Mouse (Mus musculus): ENCODE measurements around the gene Ccnd3. TPM values are rescaled to one million over a fixed set of nuclear protein-coding genes. Genes with fewer than 3 reads are reported as not detected.

Ccnd3 gene
- total and polyA plus RNA-seq, 2 experiments from 2014 or later: 42.6 to 54.0 TPM

- 80% methylated on average over 7 of the region's 7 CpGs for WGBS
- Histone ChIP-seq H3K9ac (no peak overlapping the region), H3K9me3 (ENCODE audit: low read length) (no peaks in the 10 kb centered on the region), H3K4me1 (ENCODE audit: insufficient read depth) (peaks cover 11% of the 10 kb centered on the region), H3K4me3 (ENCODE audit: low read depth, low read length) (no peak overlapping the region), H3K27ac (ENCODE audit: low read depth, low read length) (no peak overlapping the region), H3K4me2 (ENCODE audit: low read depth) (no peak overlapping the region), H3K27me3 (ENCODE audit: insufficient read depth, low read length) (no peaks in the 10 kb centered on the region), H3K36me3 (ENCODE audit: insufficient read depth) (peaks cover 11% of the 10 kb centered on the region; the same call in 1 of the 2 replicates)
- DNase-seq (no peak), ATAC-seq (no peak)
- TF ChIP-seq CTCF (IDR thresholded peaks at IDR 0.05; ENCODE audit: low read depth): no peak
Observed at GRCm38 (mm10) chr17:47633999-47634770, 129.3 kb downstream of the Ccnd3 start.

- WGBS: 88% methylated on average over 2 of the region's 2 CpGs
- H3K27me3 ChIP-seq (ENCODE audit: insufficient read depth, low read length): no peaks in the 10 kb centered on the region
- no peak for ATAC-seq
- DNase-seq: no peak
- TF ChIP-seq CTCF (IDR thresholded peaks at IDR 0.05; ENCODE audit: low read depth): 0 out of 2 replicates have a peak, but pooled peaks have one; percentile 19
- H3K36me3 ChIP-seq (ENCODE audit: insufficient read depth): no peaks in the 10 kb centered on the region
- H3K4me1 ChIP-seq (ENCODE audit: insufficient read depth): no peaks in the 10 kb centered on the region
- H3K4me3 ChIP-seq (ENCODE audit: low read depth, low read length): no peak overlapping the region
- no peaks in the 10 kb centered on the region for H3K9me3 ChIP-seq (ENCODE audit: low read length)
- no peak overlapping the region for H3K9ac ChIP-seq
- H3K4me2 ChIP-seq (ENCODE audit: low read depth): no peak overlapping the region
- no peak overlapping the region for H3K27ac ChIP-seq (ENCODE audit: low read depth, low read length)
Observed at GRCm38 (mm10) chr17:47642992-47643391, 138.1 kb downstream of the Ccnd3 start.

- 85% methylated on average over 1 of the region's 1 CpGs for WGBS
- DNase-seq (peak; percentile 60), ATAC-seq (no peak; the same call in 1 of the 2 replicates)
- TF ChIP-seq CTCF (IDR thresholded peaks at IDR 0.05; ENCODE audit: low read depth): peak; percentile 70
- Histone ChIP-seq H3K36me3 (ENCODE audit: insufficient read depth) (peaks cover 12% of the 10 kb centered on the region; the same call in 1 of the 2 replicates), H3K4me3 (ENCODE audit: low read depth, low read length) (no peak overlapping the region), H3K27me3 (ENCODE audit: insufficient read depth, low read length) (no peaks in the 10 kb centered on the region), H3K4me2 (ENCODE audit: low read depth) (no peak overlapping the region), H3K9ac (no peak overlapping the region), H3K27ac (ENCODE audit: low read depth, low read length) (no peak overlapping the region), H3K9me3 (ENCODE audit: low read length) (no peaks in the 10 kb centered on the region), H3K4me1 (ENCODE audit: insufficient read depth) (no peaks in the 10 kb centered on the region)
Observed at GRCm38 (mm10) chr17:47646683-47647082, 141.8 kb downstream of the Ccnd3 start.

- no peak overlapping the region for H3K27ac ChIP-seq (ENCODE audit: low read depth, low read length)
- no peaks in the 10 kb centered on the region for H3K27me3 ChIP-seq (ENCODE audit: insufficient read depth, low read length)
- H3K36me3 ChIP-seq (ENCODE audit: insufficient read depth): peaks cover 12% of the 10 kb centered on the region; the same call in 1 of the 2 replicates
- DNase-seq (no peak), ATAC-seq (no peak)
- 33% methylated on average over 4 of the region's 4 CpGs for WGBS
- no peaks in the 10 kb centered on the region for H3K4me1 ChIP-seq (ENCODE audit: insufficient read depth)
- no peak overlapping the region for H3K4me2 ChIP-seq (ENCODE audit: low read depth)
- no peak overlapping the region for H3K4me3 ChIP-seq (ENCODE audit: low read depth, low read length)
- no peak overlapping the region for H3K9ac ChIP-seq
- H3K9me3 ChIP-seq (ENCODE audit: low read length): no peaks in the 10 kb centered on the region
- TF ChIP-seq CTCF (IDR thresholded peaks at IDR 0.05; ENCODE audit: low read depth): no peak
Observed at GRCm38 (mm10) chr17:47648966-47649365, 144.1 kb downstream of the Ccnd3 start.

Other genes starting within 250 kb of the Ccnd3 start
- gene Mrps10, start 136.2 kb upstream of the Ccnd3 start, total RNA-seq (2014; rRNA removed): 28.6 and 42.4 TPM in 2 replicates
- gene Mrps10, start 136.2 kb upstream of the Ccnd3 start, polyA plus RNA-seq (2015; fragmentation: Nextera tagmentation; extraction: Ambion mirVana): 75.0 and 83.5 TPM in 2 replicates
- gene Guca1b, start 119.7 kb upstream of the Ccnd3 start, total RNA-seq (2014; rRNA removed): 0.15 and 0.33 TPM in 2 replicates
- gene Guca1b, start 119.7 kb upstream of the Ccnd3 start, polyA plus RNA-seq (2015; fragmentation: Nextera tagmentation; extraction: Ambion mirVana): 0.18 TPM in 1 of 2 replicates, not detected in the other
- 0.23 TPM in 1 of 2 replicates, not detected in the other for gene Guca1a, start 104.5 kb upstream of the Ccnd3 start, total RNA-seq (2014; rRNA removed)
- 0.33 and 0.59 TPM in 2 replicates for gene Guca1a, start 104.5 kb upstream of the Ccnd3 start, polyA plus RNA-seq (2015; fragmentation: Nextera tagmentation; extraction: Ambion mirVana)
- 0.05 and 0.08 TPM in 2 replicates for gene AI661453, start 68.4 kb upstream of the Ccnd3 start, total RNA-seq (2014; rRNA removed)
- 0.22 TPM in 1 of 2 replicates, not detected in the other for gene AI661453, start 68.4 kb upstream of the Ccnd3 start, polyA plus RNA-seq (2015; fragmentation: Nextera tagmentation; extraction: Ambion mirVana)
- gene 1700001C19Rik, start 67.7 kb upstream of the Ccnd3 start, total RNA-seq (2014; rRNA removed): 0.14 and 0.31 TPM in 2 replicates
- gene 1700001C19Rik, start 67.7 kb upstream of the Ccnd3 start, polyA plus RNA-seq (2015; fragmentation: Nextera tagmentation; extraction: Ambion mirVana): 0.33 and 0.35 TPM in 2 replicates
- gene Taf8, start 2.8 kb upstream of the Ccnd3 start, total RNA-seq (2014; rRNA removed): 17.4 and 17.9 TPM in 2 replicates
- gene Taf8, start 2.8 kb upstream of the Ccnd3 start, polyA plus RNA-seq (2015; fragmentation: Nextera tagmentation; extraction: Ambion mirVana): 8.8 and 10.8 TPM in 2 replicates
- 21.9 and 23.7 TPM in 2 replicates for gene Bysl, start 106.4 kb downstream of the Ccnd3 start, total RNA-seq (2014; rRNA removed)
- gene Bysl, start 106.4 kb downstream of the Ccnd3 start, polyA plus RNA-seq (2015; fragmentation: Nextera tagmentation; extraction: Ambion mirVana): 32.0 and 35.4 TPM in 2 replicates
- gene Med20, start 106.5 kb downstream of the Ccnd3 start, total RNA-seq (2014; rRNA removed): 31.5 and 37.0 TPM in 2 replicates
- gene Med20, start 106.5 kb downstream of the Ccnd3 start, polyA plus RNA-seq (2015; fragmentation: Nextera tagmentation; extraction: Ambion mirVana): 27.9 and 30.2 TPM in 2 replicates
- 4.7 and 10.6 TPM in 2 replicates for gene Gm20517, start 106.5 kb downstream of the Ccnd3 start, total RNA-seq (2014; rRNA removed)
- 1.4 and 2.1 TPM in 2 replicates for gene Gm20517, start 106.5 kb downstream of the Ccnd3 start, polyA plus RNA-seq (2015; fragmentation: Nextera tagmentation; extraction: Ambion mirVana)
- gene Usp49, start 125.6 kb downstream of the Ccnd3 start, total RNA-seq (2014; rRNA removed): 11.2 and 18.9 TPM in 2 replicates
- gene Usp49, start 125.6 kb downstream of the Ccnd3 start, polyA plus RNA-seq (2015; fragmentation: Nextera tagmentation; extraction: Ambion mirVana): 2.8 and 4.7 TPM in 2 replicates
- 67.0 and 73.9 TPM in 2 replicates for gene Tomm6, start 183.3 kb downstream of the Ccnd3 start, total RNA-seq (2014; rRNA removed)
- 329 and 353 TPM in 2 replicates for gene Tomm6, start 183.3 kb downstream of the Ccnd3 start, polyA plus RNA-seq (2015; fragmentation: Nextera tagmentation; extraction: Ambion mirVana)
- gene Frs3, start 184.0 kb downstream of the Ccnd3 start, total RNA-seq (2014; rRNA removed): 68.0 and 79.6 TPM in 2 replicates
- 33.6 and 43.6 TPM in 2 replicates for gene Frs3, start 184.0 kb downstream of the Ccnd3 start, polyA plus RNA-seq (2015; fragmentation: Nextera tagmentation; extraction: Ambion mirVana)
- gene Gm21981, start 189.4 kb downstream of the Ccnd3 start, total RNA-seq (2014; rRNA removed): 4.9 and 5.2 TPM in 2 replicates
- 0.76 and 0.97 TPM in 2 replicates for gene Gm21981, start 189.4 kb downstream of the Ccnd3 start, polyA plus RNA-seq (2015; fragmentation: Nextera tagmentation; extraction: Ambion mirVana)
- 1.8 TPM in 1 of 2 replicates, not detected in the other for gene Prickle4, start 189.7 kb downstream of the Ccnd3 start, total RNA-seq (2014; rRNA removed)
- gene Prickle4, start 189.7 kb downstream of the Ccnd3 start, polyA plus RNA-seq (2015; fragmentation: Nextera tagmentation; extraction: Ambion mirVana): 0.45 and 0.60 TPM in 2 replicates
- not detected in 2 replicates for gene Pgc, start 221.8 kb downstream of the Ccnd3 start, total RNA-seq (2014; rRNA removed)
- not detected in 2 replicates for gene Pgc, start 221.8 kb downstream of the Ccnd3 start, polyA plus RNA-seq (2015; fragmentation: Nextera tagmentation; extraction: Ambion mirVana)
- gene Tfeb, start 232.0 kb downstream of the Ccnd3 start, total RNA-seq (2014; rRNA removed): 4.1 and 5.5 TPM in 2 replicates
- gene Tfeb, start 232.0 kb downstream of the Ccnd3 start, polyA plus RNA-seq (2015; fragmentation: Nextera tagmentation; extraction: Ambion mirVana): 3.3 and 4.6 TPM in 2 replicates